Mouse (Mus musculus) C2C12 (cell line): ENCODE results near the gene Prmt9.

Source experiments
- CTCF ChIP-seq: IDR thresholded peaks from one replicate; pipeline ENCODE4 v1.5.1; 2011; ENCODE audit not compliant: control insufficient read depth, insufficient read depth, insufficient read length
- MYOG ChIP-seq: IDR thresholded peaks from one replicate; pipeline ENCODE4 v1.6.1; 2011; ENCODE audit not compliant: control insufficient read depth, insufficient read length; ENCODE audit errors: extremely low read depth
- USF1 ChIP-seq: IDR thresholded peaks from one replicate; pipeline ENCODE4 v1.6.1; 2011; ENCODE audit warnings: low read depth, mild to moderate bottlenecking, control low read depth, moderate library complexity

GRCm38 (mm10) chr8:77500264-77500663 lies 48.9 kb upstream of the Prmt9 start:
- TF ChIP-seq USF1 (no peak), CTCF (no peak), MYOG (no peak)
